Mouse (Mus musculus) liver, adult 2 months (tissue): ENCODE data around the gene Ctsc.

Source experiments
- CTCF ChIP-seq: fragments of 200-500 bp; IDR thresholded peaks from 2 replicates; pipeline ENCODE4 v1.5.1; 2011; ENCODE audit warnings: low read depth, low read length, control low read depth
- POLR2A ChIP-seq: fragments of 200-500 bp; IDR thresholded peaks from 2 replicates; pipeline ENCODE4 v1.6.1; 2011; ENCODE audit warnings: low read length, control low read depth; ENCODE audit not compliant: insufficient read depth; ENCODE audit errors: extremely low read depth

DNA sequence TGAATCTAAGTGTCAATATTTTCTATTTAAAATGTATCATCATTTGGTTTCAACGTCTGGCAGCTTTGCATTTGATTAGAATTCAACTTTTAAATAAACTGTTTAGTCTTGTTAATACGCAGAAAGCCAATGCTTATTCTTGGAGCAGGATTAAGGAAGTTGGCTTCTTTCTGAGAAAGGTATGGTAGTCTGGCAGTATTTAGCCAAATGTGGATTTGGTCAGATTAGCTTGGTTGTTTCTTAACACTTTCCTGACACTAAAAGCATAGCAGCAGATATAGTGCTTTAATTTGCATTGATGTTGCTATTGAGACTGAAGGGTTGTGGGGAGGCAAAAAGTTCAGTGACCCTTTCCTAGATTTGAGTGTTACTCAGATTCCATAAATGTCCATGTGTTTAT, 14.2 kb downstream of the Ctsc start:
- no peak for TF ChIP-seq CTCF
- TF ChIP-seq POLR2A = no peak
